Mouse (Mus musculus) liver, embryonic 12.5 days (tissue): ENCODE results near the gene Klf16. TPM values are rescaled to one million over a fixed set of nuclear protein-coding genes. Genes with fewer than 3 reads are reported as not detected.

ENCODE experiments used
- ATAC-seq: fragments of 200-750 bp; cut with Nextera tagmentation; 2 replicates; pipeline ENCODE4 v1.8.0; 2017; ENCODE audit warnings: moderate number of reproducible peaks, mild to moderate bottlenecking, moderate library complexity
- H3K27ac ChIP-seq: fragments of 300-500 bp; sonication (generic); 2 replicates; pipeline ENCODE4 v1.5.1; 2016; ENCODE audit warnings: mild to moderate bottlenecking
- H3K27me3 ChIP-seq: fragments of 300-500 bp; sonication (generic); replicated peaks from 2 replicates; pipeline ENCODE4 v1.6.1; 2016; ENCODE audit warnings: mild to moderate bottlenecking, moderate library complexity
- H3K36me3 ChIP-seq: fragments of 300-500 bp; sonication (generic); 2 replicates; pipeline ENCODE4 v1.6.1; 2016; ENCODE audit warnings: mild to moderate bottlenecking, moderate library complexity
- H3K4me1 ChIP-seq: fragments of 300-500 bp; sonication (generic); 2 replicates; pipeline ENCODE4 v1.6.1; 2016
- H3K4me2 ChIP-seq: fragments of 300-500 bp; sonication (generic); 2 replicates; pipeline ENCODE4 v1.6.1; 2016; ENCODE audit warnings: mild to moderate bottlenecking, moderate library complexity
- H3K4me3 ChIP-seq: fragments of 300-500 bp; sonication (generic); 2 replicates; pipeline ENCODE4 v1.5.1; 2016; ENCODE audit warnings: mild to moderate bottlenecking, moderate library complexity
- H3K9ac ChIP-seq: fragments of 300-500 bp; sonication (generic); 2 replicates; pipeline ENCODE4 v1.6.1; 2016; ENCODE audit warnings: mild to moderate bottlenecking, moderate library complexity
- H3K9me3 ChIP-seq: fragments of 300-500 bp; sonication (generic); replicated peaks from 2 replicates; pipeline ENCODE4 v1.6.1; 2016; ENCODE audit warnings: mild to moderate bottlenecking, moderate library complexity
- WGBS: fragments of 180-500 bp; shearing (Covaris S2); methylation state at CpG from one replicate; pipeline ENCODE4 v1.1.7; 2016; ENCODE audit not compliant: insufficient replicate concordance; 5-methylcytosine and 5-hydroxymethylcytosine counted together
- polyA plus RNA-seq: library from polyadenylated mRNA; unstranded; fragments of >200 nt; fragmentation: Nextera tagmentation; extraction: Ambion mirVana; gene quantifications from 2 replicates; pipeline ENCODE4 v1.2.1, GENCODE M21; 2016

Klf16 gene
- polyA plus RNA-seq, 1 experiment from 2014 or later: 24.7 TPM

GRCm38 (mm10) chr10:80583047-80583446, 5.9 kb upstream of the Klf16 start:
- Histone ChIP-seq H3K36me3 (peaks cover 60% of the 10 kb centered on the region), H3K9ac (no peak overlapping the region), H3K9me3 (no peaks in the 10 kb centered on the region), H3K4me3 (no peak overlapping the region), H3K4me1 (peaks cover 62% of the 10 kb centered on the region), H3K27ac (peak overlapping the region; percentile 45; the same call in 1 of the 2 replicates), H3K4me2 (no peak overlapping the region), H3K27me3 (no peaks in the 10 kb centered on the region)
- ATAC-seq: no peak
- WGBS: 65% methylated on average over 5 of the region's 5 CpGs

GRCm38 (mm10) chr10:80578911-80579310, 1.8 kb upstream of the Klf16 start:
- WGBS: 11% methylated on average over 8 of the region's 8 CpGs
- peak overlapping the region; percentile 99 for H3K27ac ChIP-seq
- H3K9me3 ChIP-seq: no peaks in the 10 kb centered on the region
- H3K4me2 ChIP-seq: peak overlapping the region; percentile 100
- H3K4me3 ChIP-seq: peak overlapping the region; percentile 91
- ATAC-seq: peak; percentile 50
- H3K36me3 ChIP-seq: peaks cover 40% of the 10 kb centered on the region
- H3K9ac ChIP-seq: peak overlapping the region; percentile 96
- no peaks in the 10 kb centered on the region for H3K27me3 ChIP-seq
- H3K4me1 ChIP-seq: peaks cover 59% of the 10 kb centered on the region

GRCm38 (mm10) chr10:80578131-80578750, 1.1 kb upstream of the Klf16 start:
- H3K4me2 ChIP-seq: peak overlapping the region; percentile 100
- H3K4me1 ChIP-seq: peaks cover 59% of the 10 kb centered on the region
- H3K4me3 ChIP-seq: peak overlapping the region; percentile 91
- no peaks in the 10 kb centered on the region for H3K27me3 ChIP-seq
- no peaks in the 10 kb centered on the region for H3K9me3 ChIP-seq
- peaks cover 34% of the 10 kb centered on the region for H3K36me3 ChIP-seq
- peak overlapping the region; percentile 96 for H3K9ac ChIP-seq
- WGBS: under 1% methylated on average over 29 of the region's 29 CpGs
- peak; percentile 61 for ATAC-seq
- H3K27ac ChIP-seq: peak overlapping the region; percentile 99

GRCm38 (mm10) chr10:80576351-80577194, 548 bp downstream of the Klf16 start:
- Histone ChIP-seq H3K27me3 (no peaks in the 10 kb centered on the region), H3K27ac (peak overlapping the region; percentile 99), H3K4me1 (peaks cover 74% of the 10 kb centered on the region), H3K36me3 (peaks cover 20% of the 10 kb centered on the region), H3K4me2 (peak overlapping the region; percentile 100), H3K4me3 (peak overlapping the region; percentile 91), H3K9ac (peak overlapping the region; percentile 96), H3K9me3 (no peaks in the 10 kb centered on the region)
- WGBS: under 1% methylated on average over 93 of the region's 96 CpGs
- ATAC-seq: no peak

- Histone ChIP-seq H3K27ac (peak overlapping the region; percentile 99), H3K4me2 (peak overlapping the region; percentile 100), H3K9ac (peak overlapping the region; percentile 96), H3K9me3 (no peaks in the 10 kb centered on the region), H3K36me3 (peaks cover 14% of the 10 kb centered on the region), H3K4me3 (peak overlapping the region; percentile 91), H3K27me3 (no peaks in the 10 kb centered on the region), H3K4me1 (peaks cover 81% of the 10 kb centered on the region)
- ATAC-seq: no peak
- WGBS: 5% methylated on average over 17 of the region's 17 CpGs
Measured at GRCm38 (mm10) chr10:80575925-80576324, 1.2 kb downstream of the Klf16 start.

- 62% methylated on average over 3 of the region's 3 CpGs for WGBS
- Histone ChIP-seq H3K4me1 (peaks cover 88% of the 10 kb centered on the region), H3K9me3 (no peaks in the 10 kb centered on the region), H3K36me3 (peaks cover 12% of the 10 kb centered on the region), H3K4me3 (peak overlapping the region; percentile 91), H3K9ac (peak overlapping the region; percentile 96), H3K4me2 (peak overlapping the region; percentile 100), H3K27me3 (no peaks in the 10 kb centered on the region), H3K27ac (peak overlapping the region; percentile 99)
- no peak for ATAC-seq
Measured at GRCm38 (mm10) chr10:80574896-80575295, 2.2 kb downstream of the Klf16 start.

GRCm38 (mm10) chr10:80573944-80574343, 3.2 kb downstream of the Klf16 start:
- peak overlapping the region; percentile 91 for H3K4me3 ChIP-seq
- H3K9me3 ChIP-seq: no peaks in the 10 kb centered on the region
- peak overlapping the region; percentile 100 for H3K4me2 ChIP-seq
- H3K9ac ChIP-seq: peak overlapping the region; percentile 96
- H3K27me3 ChIP-seq: no peaks in the 10 kb centered on the region
- peak overlapping the region; percentile 99 for H3K27ac ChIP-seq
- 57% methylated on average over 9 of the region's 9 CpGs for WGBS
- ATAC-seq: no peak
- H3K36me3 ChIP-seq: peaks cover 16% of the 10 kb centered on the region
- peaks cover 87% of the 10 kb centered on the region for H3K4me1 ChIP-seq

- Histone ChIP-seq H3K4me1 (peaks cover 85% of the 10 kb centered on the region), H3K36me3 (peaks cover 31% of the 10 kb centered on the region), H3K9me3 (no peaks in the 10 kb centered on the region), H3K4me2 (peak overlapping the region; percentile 100), H3K4me3 (peak overlapping the region; percentile 91), H3K27me3 (no peaks in the 10 kb centered on the region), H3K9ac (peak overlapping the region; percentile 96), H3K27ac (peak overlapping the region; percentile 99)
- WGBS: 24% methylated on average over 2 of the region's 2 CpGs
- ATAC-seq: peak; percentile 71
Measured at GRCm38 (mm10) chr10:80572477-80572876, 4.6 kb downstream of the Klf16 start.

- 13% methylated on average over 30 of the region's 30 CpGs for WGBS
- H3K9me3 ChIP-seq: no peaks in the 10 kb centered on the region
- no peaks in the 10 kb centered on the region for H3K27me3 ChIP-seq
- peaks cover 40% of the 10 kb centered on the region for H3K36me3 ChIP-seq
- H3K9ac ChIP-seq: peak overlapping the region; percentile 96
- peak overlapping the region; percentile 100 for H3K4me2 ChIP-seq
- peaks cover 93% of the 10 kb centered on the region for H3K4me1 ChIP-seq
- peak overlapping the region; percentile 91 for H3K4me3 ChIP-seq
- peak overlapping the region; percentile 99 for H3K27ac ChIP-seq
- peak; percentile 55 for ATAC-seq
Measured at GRCm38 (mm10) chr10:80570871-80571836, 6.0 kb downstream of the Klf16 start.

- Histone ChIP-seq H3K27ac (peak overlapping the region; percentile 99), H3K9me3 (no peaks in the 10 kb centered on the region), H3K9ac (peak overlapping the region; percentile 96), H3K4me3 (peak overlapping the region; percentile 91), H3K36me3 (peaks cover 48% of the 10 kb centered on the region), H3K4me2 (peak overlapping the region; percentile 100), H3K27me3 (no peaks in the 10 kb centered on the region), H3K4me1 (peaks cover 90% of the 10 kb centered on the region)
- no peak for ATAC-seq
- 14% methylated on average over 10 of the region's 10 CpGs for whole genome bisulfite sequencing
Measured at GRCm38 (mm10) chr10:80570419-80570818, 6.7 kb downstream of the Klf16 start.

- Histone ChIP-seq H3K4me2 (peak overlapping the region; percentile 100), H3K27ac (peak overlapping the region; percentile 99), H3K4me3 (peak overlapping the region; percentile 91), H3K27me3 (no peaks in the 10 kb centered on the region), H3K4me1 (peaks cover 82% of the 10 kb centered on the region), H3K9ac (peak overlapping the region; percentile 96), H3K36me3 (peaks cover 46% of the 10 kb centered on the region), H3K9me3 (no peaks in the 10 kb centered on the region)
- peak; percentile 76 for ATAC-seq
- 5% methylated on average over 10 of the region's 10 CpGs for WGBS
Measured at GRCm38 (mm10) chr10:80569664-80570066, 7.5 kb downstream of the Klf16 start.
